Mouse (Mus musculus): ENCODE measurements around the gene Celf2. TPM values are rescaled to one million over a fixed set of nuclear protein-coding genes. Genes with fewer than 3 reads are reported as not detected.
"Not testable (repeated sequence)": the region's sequence is repeated elsewhere in the genome, so short reads cannot be mapped to it uniquely, and the experiment has no call there.

The Celf2 gene
- total RNA-seq, 2 experiments from 2014 or later, result 33.3 to 58.2 TPM

DNA sequence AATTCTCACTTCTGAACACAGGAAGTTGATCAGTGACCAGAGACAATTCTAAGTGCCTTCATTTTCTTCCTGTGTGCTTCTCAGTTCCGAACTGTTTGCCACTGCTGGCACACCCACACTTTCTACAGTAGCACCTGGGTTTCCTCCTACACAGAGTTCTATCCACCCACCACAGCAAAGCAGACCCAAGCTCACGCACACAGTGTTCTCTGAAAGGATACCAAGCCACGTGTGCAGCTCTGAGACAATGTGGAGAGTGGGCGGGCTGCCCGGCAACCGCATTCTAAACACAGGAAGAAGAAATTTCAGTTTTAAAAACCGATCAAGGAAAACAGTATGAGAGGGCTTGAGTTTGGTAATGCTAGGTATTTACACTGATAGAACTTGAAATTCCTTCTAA, 239.3 kb downstream of the Celf2 start:
- DNase-seq (ENCODE audit: low spot score in 2 of 2), result no peak

DNA sequence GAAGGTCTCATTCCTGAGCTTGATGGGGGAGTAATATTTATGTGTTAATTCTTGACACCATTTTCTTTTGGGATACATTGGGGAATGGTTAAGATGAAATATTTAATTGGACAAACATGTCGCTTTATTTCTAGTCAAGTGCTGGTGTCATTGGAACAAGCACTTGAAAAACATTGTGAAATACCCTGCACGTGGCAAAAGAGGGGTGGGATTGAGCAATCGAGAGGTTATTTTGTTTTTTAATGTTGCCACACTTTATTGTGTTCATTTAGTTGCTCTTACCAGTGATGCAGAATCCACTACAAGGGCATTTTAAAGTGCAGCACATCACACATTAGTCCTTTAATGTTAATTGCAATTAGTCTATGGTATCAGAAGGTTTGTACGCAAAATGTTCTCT, 242.2 kb downstream of the Celf2 start:
- DNase-seq (ENCODE audit: low spot score in 2 of 2), result no peak

DNA sequence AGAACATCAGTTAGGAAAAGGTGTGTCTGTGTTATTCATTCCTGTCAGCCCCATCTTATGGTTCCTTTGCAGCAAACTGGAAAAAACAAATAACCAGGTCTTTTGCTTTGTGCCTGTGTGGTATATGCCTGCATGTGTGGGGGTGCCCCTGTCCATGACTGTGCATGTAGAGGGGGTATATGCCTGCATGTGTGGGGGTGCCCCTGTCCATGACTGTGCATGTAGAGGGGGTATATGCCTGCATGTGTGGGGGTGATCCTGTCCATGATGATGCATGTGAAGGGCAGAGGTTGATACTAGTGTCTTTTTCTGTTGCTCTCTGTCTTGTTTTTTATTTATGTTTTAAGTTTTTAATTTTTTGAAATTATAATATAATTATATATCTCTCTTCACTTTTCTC, 246.7 kb downstream of the Celf2 start:
- DNase-seq (ENCODE audit: low spot score in 2 of 2), result not testable (repeated sequence)

DNA sequence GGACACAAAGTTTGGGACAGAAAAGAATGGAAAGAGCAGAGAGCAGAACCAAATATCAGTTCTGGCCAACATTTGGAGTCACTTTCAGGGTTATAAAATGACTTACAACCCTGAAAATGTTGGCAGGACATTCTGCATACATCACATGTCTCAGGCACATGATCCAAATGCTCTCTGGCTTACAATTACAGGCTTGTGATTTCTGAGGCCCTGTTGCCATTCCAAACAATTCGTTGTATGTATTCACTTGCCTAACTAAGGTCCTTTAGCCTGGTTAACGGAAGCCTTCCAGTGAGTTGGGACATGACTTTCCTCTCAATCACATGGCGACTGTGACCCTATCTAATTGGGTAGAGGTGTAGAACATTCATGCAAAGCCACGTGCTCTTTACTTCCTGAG, 249.2 kb downstream of the Celf2 start:
- no peak for DNase-seq (ENCODE audit: low spot score in 2 of 2)

DNA sequence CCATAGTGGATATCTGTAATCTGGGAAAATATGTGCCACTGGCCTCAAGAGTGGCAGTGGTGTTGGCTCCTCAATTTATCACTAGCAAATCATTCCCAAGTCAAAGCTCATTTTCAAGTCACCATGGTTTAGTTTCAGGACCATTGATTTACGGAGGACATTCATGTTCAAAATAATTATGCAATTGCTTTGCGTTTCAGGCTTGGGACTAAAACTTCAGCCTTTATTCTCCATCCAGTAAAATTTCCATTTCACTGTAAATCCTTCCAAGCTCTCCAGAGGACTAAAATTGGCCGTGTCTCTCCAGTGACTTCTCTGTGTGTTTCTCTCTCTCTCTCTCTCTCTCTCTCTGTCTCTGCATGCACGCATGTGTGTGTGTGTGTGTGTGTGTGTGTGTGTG, 249.7 kb downstream of the Celf2 start:
- no peak for DNase-seq (ENCODE audit: low spot score in 2 of 2)

DNA sequence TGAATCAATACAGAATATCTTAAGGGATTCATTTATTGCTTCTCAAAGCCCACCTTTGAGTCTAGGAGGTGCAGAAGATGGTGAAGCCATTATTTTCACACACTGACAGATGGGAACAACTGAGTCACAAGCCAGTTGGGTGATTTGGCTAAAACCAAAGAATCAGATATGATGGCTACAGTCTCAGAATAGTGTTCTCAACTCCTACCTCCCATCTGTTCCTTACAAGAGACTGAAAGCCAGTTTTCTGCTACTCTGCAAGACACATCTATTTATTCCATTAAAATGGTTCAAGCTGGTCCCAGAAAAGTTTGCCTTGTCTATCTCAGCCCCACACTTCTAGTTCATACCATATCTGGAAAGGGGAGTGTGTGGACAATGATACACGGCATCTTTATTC, 253.3 kb downstream of the Celf2 start:
- no peak for DNase-seq (ENCODE audit: low spot score in 2 of 2)

DNA sequence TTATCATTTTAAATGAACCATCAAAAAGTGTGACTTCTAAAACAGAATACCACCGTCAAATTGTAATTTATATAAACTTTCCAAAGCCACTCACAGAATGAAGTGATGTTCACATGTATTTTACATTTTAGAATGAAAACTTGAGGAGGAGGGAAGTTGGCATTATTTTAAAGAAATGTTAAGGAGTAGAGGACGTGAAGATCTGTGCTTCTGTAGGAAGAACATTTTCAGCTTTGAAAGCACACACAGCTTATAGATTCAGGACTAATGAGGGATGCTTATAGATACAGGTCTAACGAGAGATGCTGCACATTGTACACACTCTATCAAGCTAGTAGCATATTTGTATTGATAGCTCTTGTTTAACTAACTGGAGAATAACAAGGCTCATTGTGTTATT, 254.0 kb downstream of the Celf2 start:
- no peak for DNase-seq (ENCODE audit: low spot score in 2 of 2)

DNA sequence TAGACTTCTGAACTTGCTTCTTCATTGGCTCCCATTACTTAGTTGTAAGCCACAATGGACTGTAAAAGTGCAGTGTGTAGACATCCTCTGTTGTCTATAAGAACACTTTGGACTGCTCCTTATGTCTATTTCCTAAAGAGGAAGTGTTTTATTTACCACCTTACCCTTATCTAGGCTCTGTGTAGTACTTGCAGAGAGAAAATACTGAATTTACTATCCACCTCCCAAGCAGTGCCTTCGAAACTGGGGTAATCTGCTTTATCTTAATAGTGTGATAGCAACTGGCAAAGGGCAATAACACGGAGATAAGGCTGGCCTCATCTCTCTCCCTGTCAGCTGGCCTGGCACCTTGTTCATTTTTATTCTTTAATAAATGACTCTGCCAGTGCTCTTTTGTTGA, 259.0 kb downstream of the Celf2 start:
- DNase-seq (ENCODE audit: low spot score in 2 of 2), result no peak

DNA sequence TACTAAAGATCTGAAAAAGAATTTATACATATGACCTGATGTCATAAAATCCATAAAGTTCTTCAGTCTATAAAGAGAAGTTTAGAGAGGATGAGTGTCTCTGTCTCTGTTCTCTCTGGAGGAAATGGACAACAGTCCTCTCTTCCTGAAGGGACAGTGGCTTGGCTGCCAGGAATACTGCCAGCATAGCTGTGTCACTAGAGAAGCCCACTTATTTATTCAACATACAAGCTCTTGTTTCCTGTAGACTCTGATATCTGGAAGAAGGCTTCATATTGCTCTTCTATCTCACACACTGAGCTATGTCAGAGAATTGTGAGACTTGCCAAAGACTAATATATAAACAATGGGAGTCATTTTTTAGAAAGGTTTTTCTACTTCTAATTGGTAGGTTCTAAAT, 260.4 kb downstream of the Celf2 start:
- no peak for DNase-seq (ENCODE audit: low spot score in 2 of 2)

DNA sequence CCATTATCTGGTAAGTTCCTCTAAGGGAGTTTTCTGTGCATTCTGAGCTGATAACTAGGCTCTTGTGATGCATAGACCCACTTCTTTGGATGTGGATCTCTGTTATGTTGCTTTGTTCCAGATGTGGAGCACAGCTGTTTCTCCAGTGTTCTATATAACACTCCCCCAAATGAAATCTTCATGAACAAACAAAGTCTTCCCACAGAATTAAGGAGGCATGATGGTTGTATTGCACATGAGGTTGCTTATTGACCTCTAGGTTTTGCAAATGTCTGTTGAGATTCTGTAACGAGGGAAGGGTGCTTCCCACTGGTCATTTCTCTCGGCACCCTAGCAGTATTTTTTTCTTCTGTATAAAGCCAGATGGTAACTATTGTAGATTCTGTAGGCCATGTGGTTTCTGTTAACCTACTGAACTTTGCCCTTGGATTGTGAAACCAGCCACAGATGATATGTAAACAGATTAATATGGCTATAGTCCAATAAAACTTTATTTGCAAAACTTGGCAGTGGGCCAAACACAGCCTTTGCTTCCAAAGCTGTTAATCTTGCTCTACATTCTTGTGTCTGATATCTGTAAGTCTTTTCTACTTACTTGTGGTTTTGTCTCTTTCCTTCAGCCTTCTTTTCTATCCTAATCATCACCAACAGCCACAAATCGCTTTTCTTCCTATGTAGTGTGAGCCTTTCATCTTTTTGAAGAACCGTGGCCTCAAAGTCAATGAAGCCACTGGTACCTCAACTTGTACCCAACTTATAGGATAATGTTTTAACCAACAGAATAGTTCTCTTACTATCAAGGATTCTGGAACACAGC, 263.2 kb downstream of the Celf2 start:
- DNase-seq (ENCODE audit: low spot score in 2 of 2), result no peak

DNA sequence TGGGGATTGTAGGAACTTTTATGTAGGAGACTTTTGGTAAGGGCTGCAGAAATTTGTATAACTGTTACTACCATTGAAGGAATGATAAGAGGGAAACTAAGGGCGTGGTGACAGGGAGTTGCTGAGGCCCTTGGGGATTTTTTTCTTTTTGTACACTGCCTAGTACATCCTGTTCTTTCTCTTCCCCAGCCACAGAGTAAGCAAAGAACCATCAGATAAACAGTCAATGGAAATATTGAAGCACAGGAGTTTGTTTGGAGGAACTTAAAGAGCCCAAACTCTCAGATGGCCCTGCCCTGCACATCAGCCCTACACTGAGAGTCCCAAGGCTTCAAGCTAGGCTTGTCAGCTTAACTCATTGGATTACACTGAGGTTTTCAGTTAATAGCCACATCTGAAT, 267.2 kb downstream of the Celf2 start:
- DNase-seq (ENCODE audit: low spot score in 2 of 2), result no peak

DNA sequence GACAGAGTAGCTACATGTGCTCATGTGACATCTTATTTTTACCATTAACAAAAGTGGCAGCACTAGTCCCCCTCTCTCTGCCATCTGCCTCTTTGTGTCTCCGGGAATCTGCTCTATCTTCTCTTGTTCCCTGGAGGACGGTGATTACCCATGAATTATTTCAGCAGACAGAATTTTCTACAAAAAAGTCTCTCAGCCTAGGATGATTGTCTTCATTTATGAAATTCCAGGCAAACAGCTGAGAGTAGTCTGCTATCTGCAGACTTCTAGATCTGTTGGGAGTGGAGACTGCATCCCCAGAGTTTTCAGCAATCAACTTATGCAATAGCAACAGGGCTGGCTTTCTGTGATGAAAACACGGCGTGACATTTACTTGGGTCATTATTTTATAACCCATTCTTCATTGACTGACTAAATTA, 267.8 kb downstream of the Celf2 start:
- DNase-seq (ENCODE audit: low spot score in 2 of 2), result no peak

DNA sequence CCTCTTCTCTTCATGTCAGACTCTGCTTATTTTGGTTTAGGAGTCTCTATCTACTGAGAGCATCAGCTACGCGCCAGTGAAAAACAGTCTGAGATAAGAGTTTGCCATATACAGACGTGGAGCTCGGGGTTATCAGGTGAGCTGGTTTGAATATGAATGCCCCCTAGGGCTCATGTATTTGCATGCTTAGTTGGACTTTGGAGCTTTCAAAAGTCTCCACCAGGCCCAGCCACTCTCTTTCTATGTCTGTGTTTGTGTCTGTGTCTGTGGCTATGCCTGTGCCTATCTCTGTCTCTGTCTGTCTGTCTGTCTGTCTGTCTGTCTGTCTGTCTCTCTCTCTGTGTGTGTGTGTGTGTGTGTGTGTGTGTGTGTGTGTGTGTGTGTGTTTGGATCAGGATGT, 272.1 kb downstream of the Celf2 start:
- DNase-seq (ENCODE audit: low spot score in 2 of 2), result no peak

DNA sequence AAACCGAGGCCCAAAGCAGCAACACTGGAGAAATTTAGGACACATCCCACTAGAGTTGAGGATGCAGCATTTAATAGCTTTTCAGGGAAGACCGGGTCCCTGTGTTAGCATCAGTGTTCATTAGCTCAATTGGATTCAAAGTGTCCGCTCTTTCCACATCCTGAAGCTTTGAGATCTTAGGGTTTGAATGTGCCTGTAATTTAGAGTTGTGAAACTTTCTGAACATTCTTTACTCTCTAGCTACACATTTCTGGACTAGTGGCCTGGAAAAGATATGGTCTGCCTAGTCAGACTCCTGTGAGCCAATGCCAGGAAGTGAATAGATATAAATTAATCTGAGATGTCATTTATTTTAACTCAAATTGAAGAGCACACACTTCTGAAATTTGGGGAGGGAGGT, 272.9 kb downstream of the Celf2 start:
- DNase-seq (ENCODE audit: low spot score in 2 of 2), result no peak

DNA sequence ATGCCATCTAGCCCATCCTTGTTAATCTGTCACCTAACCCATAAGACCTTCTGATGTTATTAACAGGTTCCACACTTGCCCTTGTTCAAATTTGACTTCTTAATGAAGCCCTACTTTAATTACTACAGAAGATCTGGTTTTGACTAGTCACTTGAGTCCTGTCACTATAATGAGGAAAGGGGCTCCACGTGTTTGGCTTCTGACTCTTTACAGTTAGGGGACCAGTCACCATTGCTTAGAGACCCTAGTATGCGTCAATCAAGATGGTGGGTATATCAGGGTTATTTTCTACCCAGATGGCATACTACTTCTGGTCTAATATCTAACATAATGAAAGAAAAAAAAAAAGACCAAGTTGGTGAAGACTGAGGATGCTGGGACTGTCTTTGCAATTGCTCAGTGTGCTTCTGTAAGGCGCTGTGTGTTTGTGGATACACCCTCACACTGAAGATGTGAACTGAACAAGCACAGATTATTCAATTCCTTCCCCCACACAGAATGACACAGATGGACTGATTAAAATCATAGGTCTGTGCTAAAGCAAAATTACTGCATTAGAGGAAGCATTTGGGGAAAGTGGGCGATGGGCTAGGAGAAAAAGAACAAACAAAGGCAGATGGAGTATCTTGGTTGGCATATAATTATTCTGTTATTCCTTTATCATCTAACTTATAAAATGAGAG, 274.2 kb downstream of the Celf2 start:
- no peak for DNase-seq (ENCODE audit: low spot score in 2 of 2)

DNA sequence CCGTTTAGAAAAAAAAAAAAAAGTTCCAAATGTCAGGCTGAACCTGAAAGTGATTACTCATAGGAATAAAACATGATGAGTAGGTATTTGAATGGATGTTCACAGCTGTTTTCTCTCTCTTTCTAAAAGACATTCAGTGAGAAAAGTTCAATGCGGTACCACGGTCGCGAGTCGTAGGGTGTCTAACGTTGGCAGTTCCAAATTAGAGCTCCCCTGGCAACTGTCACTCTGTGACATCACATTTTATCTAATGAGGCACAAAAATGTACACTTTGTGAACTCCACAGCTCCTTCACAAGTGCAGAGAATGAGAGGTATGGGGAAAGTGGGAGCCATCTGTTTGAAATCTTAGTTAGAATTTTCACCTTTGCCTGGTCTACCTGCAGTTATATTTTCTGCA, 274.8 kb downstream of the Celf2 start:
- no peak for DNase-seq (ENCODE audit: low spot score in 2 of 2)

DNA sequence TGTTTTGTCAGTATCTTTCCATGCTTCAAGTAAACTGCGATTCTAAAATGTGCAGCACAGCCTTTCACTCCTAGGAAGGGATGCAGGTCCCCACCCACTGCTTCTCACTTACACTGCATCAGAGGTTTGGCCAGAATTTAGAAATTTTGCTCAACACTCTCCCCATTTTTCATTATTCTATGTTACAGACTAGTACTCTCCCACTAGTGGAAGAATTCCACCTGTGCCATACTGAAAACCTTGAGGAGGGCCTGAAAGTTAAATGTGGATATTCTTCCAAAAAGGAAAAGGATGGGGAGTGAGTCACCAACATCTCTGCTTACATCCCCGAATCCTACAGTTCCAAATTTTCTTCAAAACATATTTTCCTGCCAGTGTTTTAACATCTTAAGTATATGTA, 276.0 kb downstream of the Celf2 start:
- DNase-seq (ENCODE audit: low spot score in 2 of 2), result no peak

DNA sequence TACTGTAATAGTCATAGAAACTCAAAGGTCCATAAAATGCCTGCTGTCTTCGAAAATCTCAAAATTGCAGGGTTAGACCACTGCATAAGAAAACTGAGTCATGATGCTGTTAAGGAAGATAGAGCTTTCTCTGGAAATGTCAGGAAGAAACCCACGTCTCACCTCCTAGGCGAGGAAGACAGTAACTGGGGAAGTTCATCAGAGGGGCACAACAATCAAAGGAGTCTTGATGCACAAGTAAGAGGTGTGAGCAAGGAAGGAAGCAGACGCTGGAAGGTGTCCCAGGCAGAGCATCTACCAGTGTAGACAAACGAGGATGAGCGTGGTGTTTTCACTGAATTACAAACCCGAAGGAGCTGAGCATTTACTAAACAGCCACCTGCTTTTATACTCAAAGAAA, 282.6 kb downstream of the Celf2 start:
- no peak for DNase-seq (ENCODE audit: low spot score in 2 of 2)

DNA sequence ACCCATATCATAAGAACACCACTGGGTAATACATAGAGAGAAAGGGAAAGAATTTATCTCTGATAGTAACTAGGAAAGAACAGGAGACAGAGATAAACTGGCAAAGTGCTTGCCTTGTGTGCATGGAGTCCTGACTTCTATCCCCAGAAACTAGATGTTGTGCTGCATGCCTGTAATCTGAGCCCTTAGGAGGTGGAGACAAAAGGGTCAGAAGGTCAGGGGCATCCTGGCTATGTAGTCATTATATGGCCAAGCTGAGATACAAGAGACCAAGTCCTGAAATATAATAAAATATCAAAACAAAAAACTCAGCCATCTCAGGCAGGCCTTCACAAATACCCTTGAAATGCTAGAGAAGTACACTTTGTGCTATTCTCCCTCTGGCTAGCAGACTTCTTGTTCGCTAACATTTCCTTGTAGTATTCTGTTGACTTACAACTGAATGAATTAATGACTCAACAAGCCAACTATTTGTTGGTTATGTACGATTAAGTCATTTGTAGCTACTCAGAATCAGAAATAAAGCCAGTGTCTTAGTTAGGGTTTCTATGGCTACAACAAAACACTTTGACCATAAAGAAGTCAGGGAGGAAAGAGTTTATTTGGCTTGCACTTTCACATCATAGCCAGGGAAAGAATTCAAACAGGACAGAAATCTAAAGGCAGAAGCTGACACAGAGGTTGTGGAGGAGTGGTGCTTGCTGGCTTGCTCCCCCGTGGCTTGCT, 284.9 kb downstream of the Celf2 start:
- DNase-seq (ENCODE audit: low spot score in 2 of 2), result no peak

DNA sequence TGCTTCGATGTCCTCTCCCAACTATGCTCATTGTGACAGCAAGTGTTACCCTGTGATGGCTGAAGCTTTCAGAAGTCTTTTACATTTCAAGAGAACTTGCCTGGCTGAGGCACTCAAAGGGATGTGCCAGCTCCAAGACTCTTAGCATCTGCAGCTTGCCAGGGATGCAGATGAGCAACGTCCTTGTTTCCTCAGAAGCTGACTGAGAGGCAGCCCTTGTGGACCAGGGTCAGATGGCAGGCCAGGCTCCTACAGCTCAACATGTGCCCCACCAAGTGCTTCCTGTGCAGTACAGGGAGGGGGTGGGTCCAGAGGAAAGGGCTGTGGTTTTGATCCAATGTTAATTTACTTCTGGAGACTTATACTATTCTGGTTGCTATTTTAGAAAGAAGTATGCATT, 285.8 kb downstream of the Celf2 start:
- no peak for DNase-seq (ENCODE audit: low spot score in 2 of 2)

DNA sequence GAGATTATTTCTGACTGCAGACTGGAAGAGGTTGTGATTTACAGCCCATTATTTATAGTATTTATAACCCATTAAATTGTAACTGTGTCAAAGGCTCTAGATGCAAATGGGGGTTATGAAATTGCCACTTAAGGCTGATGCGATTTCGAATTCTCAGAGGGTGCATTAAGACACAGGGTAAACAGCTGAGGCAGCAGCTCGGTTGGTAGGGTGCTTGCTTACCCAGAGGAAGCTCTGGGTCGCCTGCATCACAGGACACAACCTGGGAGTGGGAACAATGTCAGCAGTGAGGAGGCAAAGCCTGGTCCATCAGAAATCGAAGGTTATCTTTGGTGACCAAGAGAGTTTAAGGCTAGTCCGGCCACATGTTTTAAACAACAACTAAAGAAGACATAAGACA, 286.5 kb downstream of the Celf2 start:
- no peak for DNase-seq (ENCODE audit: low spot score in 2 of 2)

DNA sequence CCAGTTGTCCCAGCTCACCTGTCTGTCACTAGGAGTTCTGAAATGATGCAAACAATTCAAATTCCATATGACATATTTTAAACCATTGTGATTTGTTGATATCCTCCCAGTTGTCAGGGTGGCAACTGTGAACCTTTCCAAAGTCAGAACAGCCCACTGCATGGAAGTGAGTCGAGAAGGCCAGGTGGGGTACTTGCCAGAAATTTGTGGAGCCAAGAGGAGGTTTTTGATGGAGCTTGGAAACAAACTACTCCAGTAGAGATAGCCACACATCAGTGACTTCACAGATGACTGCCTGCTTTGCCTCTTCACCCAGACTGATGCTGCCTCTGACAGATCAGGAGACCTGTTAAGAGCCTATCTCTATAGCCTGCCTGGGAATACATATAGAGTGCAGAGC, 287.5 kb downstream of the Celf2 start:
- DNase-seq (ENCODE audit: low spot score in 2 of 2), result no peak
